Mouse (Mus musculus) embryonic facial prominence, embryonic 14.5 days (tissue): ENCODE results near the gene C1s1. TPM values are rescaled to one million over a fixed set of nuclear protein-coding genes. Genes with fewer than 3 reads are reported as not detected.

ENCODE experiments used
- ATAC-seq: fragments of 200-750 bp; cut with Nextera tagmentation; 2 replicates; pipeline ENCODE4 v1.8.0; 2017; ENCODE audit warnings: low read depth, moderate number of reproducible peaks, moderate TSS enrichment
- DNase-seq: peaks from one replicate; pipeline ENCODE4 v3.0.0-alpha.2; 2015; ENCODE audit warnings: low spot score
- H3K27ac ChIP-seq: fragments of 300-500 bp; sonication (generic); replicated peaks from 2 replicates; pipeline ENCODE4 v1.5.1; 2014; ENCODE audit warnings: low read depth, mild to moderate bottlenecking, low read length, moderate library complexity
- H3K27me3 ChIP-seq: fragments of 300-500 bp; sonication (generic); replicated peaks from 2 replicates; pipeline ENCODE4 v1.6.1; 2014; ENCODE audit warnings: low read length; ENCODE audit not compliant: control insufficient read depth, insufficient read depth
- H3K36me3 ChIP-seq: fragments of 300-500 bp; sonication (generic); 2 replicates; pipeline ENCODE4 v1.6.1; 2014; ENCODE audit warnings: low read length, mixed read lengths; ENCODE audit not compliant: control insufficient read depth, insufficient read depth
- H3K4me1 ChIP-seq: fragments of 300-500 bp; sonication (generic); 2 replicates; pipeline ENCODE4 v1.6.1; 2014; ENCODE audit warnings: antibody characterized with exemption, low read length; ENCODE audit not compliant: control insufficient read depth, insufficient read depth
- H3K4me2 ChIP-seq: fragments of 300-500 bp; sonication (generic); 2 replicates; pipeline ENCODE4 v1.6.1; 2014; ENCODE audit warnings: low read depth, mild to moderate bottlenecking, low read length, moderate library complexity, mixed read lengths
- H3K4me3 ChIP-seq: fragments of 300-500 bp; sonication (generic); 2 replicates; pipeline ENCODE4 v1.5.1; 2014; ENCODE audit warnings: low read depth, mild to moderate bottlenecking, low read length
- H3K9ac ChIP-seq: fragments of 300-500 bp; sonication (generic); 2 replicates; pipeline ENCODE4 v1.6.1; 2014; ENCODE audit warnings: low read depth, mild to moderate bottlenecking, low read length, moderate library complexity, mixed read lengths
- H3K9me3 ChIP-seq: fragments of 300-500 bp; sonication (generic); 2 replicates; pipeline ENCODE4 v1.6.1; 2016; ENCODE audit warnings: low read length; ENCODE audit not compliant: control insufficient read depth
- WGBS: fragments of 180-500 bp; shearing (Covaris S2); extraction: QIAGEN DNeasy Blood & Tissue Kit; methylation state at CpG from one replicate; pipeline ENCODE4 v1.1.7; 2014; 5-methylcytosine and 5-hydroxymethylcytosine counted together
- polyA plus RNA-seq: library from polyadenylated mRNA; unstranded; fragments of >200 nt; fragmentation: Nextera tagmentation; extraction: Ambion mirVana; gene quantifications from 2 replicates; pipeline ENCODE4 v1.2.1, GENCODE M21; 2014

C1s1 gene
- polyA plus RNA-seq, 1 experiment from 2014 or later = 7.4 TPM

DNA sequence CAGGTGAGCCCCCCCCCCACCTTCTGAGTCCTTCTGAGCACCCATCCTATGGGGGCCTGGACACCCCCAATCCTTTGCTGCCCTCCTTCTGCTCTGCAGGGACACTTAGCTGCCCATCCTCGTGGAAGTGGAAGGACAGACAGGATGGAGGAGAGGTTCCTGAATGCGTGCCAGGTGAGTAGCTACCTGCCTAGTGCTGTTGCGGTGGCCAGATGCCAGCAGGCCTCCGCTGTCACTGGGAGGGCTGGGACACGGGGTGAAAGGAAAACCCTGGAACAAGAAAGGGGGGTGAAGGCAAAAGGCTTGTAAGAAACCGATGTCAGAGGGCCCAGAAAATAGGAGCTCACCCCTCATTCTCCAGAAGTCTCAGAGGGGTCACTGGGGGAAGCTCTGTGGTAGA is 35.2 kb downstream of the C1s1 start:
- WGBS = 73% methylated on average over 6 of the region's 6 CpGs
- no peak overlapping the region for H3K4me2 ChIP-seq
- H3K9me3 ChIP-seq = no peaks in the 10 kb centered on the region
- H3K4me1 ChIP-seq = no peaks in the 10 kb centered on the region
- no peaks in the 10 kb centered on the region for H3K27me3 ChIP-seq
- DNase-seq (no peak), ATAC-seq (no peak)
- H3K9ac ChIP-seq = no peak overlapping the region
- no peak overlapping the region for H3K27ac ChIP-seq
- no peaks in the 10 kb centered on the region for H3K36me3 ChIP-seq
- no peak overlapping the region for H3K4me3 ChIP-seq

DNA sequence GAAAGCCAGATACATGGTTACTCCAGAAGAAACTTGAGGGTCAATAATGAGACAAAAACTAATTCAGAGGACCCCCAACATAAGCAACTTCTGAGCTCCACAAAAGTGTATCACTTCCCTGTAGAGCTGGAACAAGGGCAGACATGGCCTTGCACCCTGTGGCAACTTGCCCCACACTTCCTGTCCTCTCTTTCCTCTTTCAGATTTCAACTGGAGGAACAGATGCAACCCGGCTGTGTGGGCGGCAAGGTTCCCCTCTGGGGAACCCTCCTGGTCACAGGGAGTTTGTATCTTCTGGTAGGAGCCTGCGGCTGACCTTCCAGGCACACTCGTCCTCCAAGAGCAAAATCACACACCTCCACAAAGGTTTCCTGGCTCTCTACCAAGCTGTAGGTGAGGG is 37.1 kb downstream of the C1s1 start:
- Histone ChIP-seq H3K4me2 (no peak overlapping the region), H3K9ac (no peak overlapping the region), H3K9me3 (no peaks in the 10 kb centered on the region), H3K4me1 (no peaks in the 10 kb centered on the region), H3K4me3 (no peak overlapping the region), H3K27ac (no peak overlapping the region), H3K36me3 (no peaks in the 10 kb centered on the region), H3K27me3 (no peaks in the 10 kb centered on the region)
- no peak for ATAC-seq
- DNase-seq = no peak
- WGBS = 56% methylated on average over 4 of the region's 4 CpGs

DNA sequence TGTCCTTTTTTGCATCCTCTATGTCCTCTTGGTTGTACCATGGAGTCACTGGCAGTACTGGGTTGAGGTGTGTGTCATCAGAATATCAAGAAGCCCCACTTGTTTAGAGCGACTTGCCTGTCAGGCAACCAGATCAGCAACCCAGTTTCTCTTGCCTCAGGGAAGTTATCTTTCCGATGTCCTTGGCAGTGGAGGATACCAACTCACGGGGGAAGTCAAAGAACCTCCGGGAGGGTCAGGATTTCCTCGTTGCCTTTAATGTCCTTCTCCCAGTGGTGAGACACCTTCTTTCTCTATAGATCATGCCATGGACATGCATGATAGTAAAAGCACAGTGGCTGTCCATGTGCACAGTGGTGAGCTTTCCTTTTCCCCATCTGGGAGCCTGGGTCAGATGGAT is 40.1 kb downstream of the C1s1 start:
- Histone ChIP-seq H3K9me3 (no peaks in the 10 kb centered on the region), H3K4me1 (no peaks in the 10 kb centered on the region), H3K4me2 (no peak overlapping the region), H3K27ac (no peak overlapping the region), H3K36me3 (no peaks in the 10 kb centered on the region), H3K27me3 (no peaks in the 10 kb centered on the region), H3K4me3 (no peak overlapping the region), H3K9ac (no peak overlapping the region)
- 77% methylated on average over 5 of the region's 5 CpGs for WGBS
- no peak for ATAC-seq
- no peak for DNase-seq

DNA sequence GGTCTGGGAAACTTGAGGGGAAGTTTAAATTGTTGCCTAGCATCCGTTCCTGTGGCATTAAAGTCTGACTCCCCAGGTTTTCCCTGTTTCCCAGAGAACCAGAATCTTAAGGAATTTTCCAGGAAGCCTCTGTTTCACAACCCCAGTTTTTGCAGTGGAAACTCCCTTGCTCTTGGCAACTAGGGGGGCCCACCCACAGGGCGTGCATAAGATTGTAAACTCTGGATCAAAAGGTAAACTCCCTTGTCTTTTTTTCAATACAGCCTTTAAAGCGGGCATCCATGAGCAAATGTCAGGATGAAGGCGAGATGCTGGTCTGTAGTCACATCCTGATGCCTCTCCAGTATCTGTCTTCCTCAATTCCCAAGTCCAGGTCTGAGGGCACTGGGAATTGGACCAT is 40.7 kb downstream of the C1s1 start:
- no peak overlapping the region for H3K9ac ChIP-seq
- no peak overlapping the region for H3K4me2 ChIP-seq
- H3K4me3 ChIP-seq = no peak overlapping the region
- no peaks in the 10 kb centered on the region for H3K4me1 ChIP-seq
- DNase-seq = no peak
- no peaks in the 10 kb centered on the region for H3K9me3 ChIP-seq
- 61% methylated on average over 4 of the region's 4 CpGs for WGBS
- H3K27me3 ChIP-seq = no peaks in the 10 kb centered on the region
- no peak overlapping the region for H3K27ac ChIP-seq
- ATAC-seq = no peak
- no peaks in the 10 kb centered on the region for H3K36me3 ChIP-seq

DNA sequence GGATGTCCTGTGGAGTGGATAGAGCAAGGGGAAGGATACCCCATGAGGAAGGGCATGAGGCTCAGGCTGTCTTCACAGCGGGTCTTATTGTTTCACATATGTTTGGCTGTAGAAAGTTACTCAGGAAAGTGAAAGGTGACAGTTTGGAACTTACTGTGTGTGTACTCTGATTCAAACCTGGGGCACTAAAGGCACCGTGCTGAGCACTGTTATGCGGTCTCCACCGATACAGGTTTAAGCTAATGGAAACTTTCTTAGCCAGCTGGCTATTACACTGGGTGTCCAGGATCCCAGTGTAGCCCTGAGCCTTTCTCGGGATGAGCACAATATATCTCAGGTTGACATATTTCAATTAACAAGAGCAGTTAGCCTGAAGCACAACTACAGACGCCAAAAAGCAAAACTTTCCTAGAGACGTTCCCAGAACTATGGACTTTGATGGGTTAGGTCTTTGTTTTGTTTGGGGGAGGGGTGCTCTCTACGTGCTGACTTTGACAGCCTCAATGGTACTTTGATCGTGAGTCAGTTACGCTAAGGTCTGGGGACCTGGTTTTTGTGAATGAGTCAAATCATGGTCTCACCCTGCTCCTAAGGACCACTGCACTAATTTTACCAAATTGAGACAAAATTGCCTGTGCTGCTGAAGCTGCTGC is 42.1 kb downstream of the C1s1 start:
- Histone ChIP-seq H3K27me3 (no peaks in the 10 kb centered on the region), H3K4me1 (no peaks in the 10 kb centered on the region), H3K4me2 (no peak overlapping the region), H3K9me3 (peaks cover 9% of the 10 kb centered on the region; the same call in 1 of the 2 replicates), H3K27ac (no peak overlapping the region), H3K36me3 (no peaks in the 10 kb centered on the region), H3K9ac (no peak overlapping the region), H3K4me3 (no peak overlapping the region)
- WGBS = 38% methylated on average over 10 of the region's 10 CpGs
- DNase-seq (no peak), ATAC-seq (no peak)

DNA sequence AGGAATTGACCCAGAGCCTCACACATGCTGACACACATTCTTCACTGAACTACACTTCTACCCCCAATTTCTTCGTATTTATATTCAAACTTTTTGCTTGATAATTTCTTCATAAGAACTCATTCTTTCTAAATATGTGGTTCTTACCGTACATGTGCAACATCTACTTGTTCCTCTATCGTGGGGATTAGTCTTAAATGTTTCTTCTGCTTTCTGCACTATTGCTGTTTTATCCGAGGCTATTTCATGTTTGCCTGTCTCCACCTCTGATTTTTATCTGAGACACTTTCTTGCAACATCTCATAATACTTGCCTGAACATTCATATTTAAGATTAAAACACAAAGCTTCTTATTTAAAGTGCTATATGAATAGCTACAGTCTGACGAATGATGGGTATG is 46.1 kb downstream of the C1s1 start:
- Histone ChIP-seq H3K4me2 (no peak overlapping the region), H3K9ac (no peak overlapping the region), H3K4me3 (no peak overlapping the region), H3K4me1 (no peaks in the 10 kb centered on the region), H3K27me3 (no peaks in the 10 kb centered on the region), H3K9me3 (peaks cover 9% of the 10 kb centered on the region; the same call in 1 of the 2 replicates), H3K27ac (no peak overlapping the region), H3K36me3 (no peaks in the 10 kb centered on the region)
- DNase-seq (no peak), ATAC-seq (no peak)
- WGBS = 90% methylated on average over 5 of the region's 5 CpGs

DNA sequence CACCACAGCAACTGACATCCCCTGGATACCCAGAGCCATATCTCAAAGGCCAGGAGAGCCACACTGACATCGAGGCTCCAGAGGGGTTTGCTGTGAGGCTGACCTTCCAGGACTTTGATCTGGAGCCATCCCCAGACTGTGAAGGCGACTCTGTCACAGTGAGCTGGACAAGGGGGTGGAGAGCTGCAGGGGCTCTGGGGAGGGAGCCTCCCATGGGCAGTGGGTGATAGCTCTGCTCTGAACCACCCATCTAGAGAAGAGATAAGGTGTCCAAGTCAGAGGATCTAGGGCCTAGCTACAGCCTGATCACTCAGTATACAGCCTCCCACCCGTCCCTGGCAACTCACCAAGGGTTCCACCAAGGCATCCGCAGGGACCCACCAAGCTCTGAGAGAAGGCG is 48.3 kb downstream of the C1s1 start:
- no peaks in the 10 kb centered on the region for H3K36me3 ChIP-seq
- H3K4me1 ChIP-seq = no peaks in the 10 kb centered on the region
- H3K27ac ChIP-seq = no peak overlapping the region
- DNase-seq (no peak), ATAC-seq (no peak)
- H3K9ac ChIP-seq = no peak overlapping the region
- H3K27me3 ChIP-seq = no peaks in the 10 kb centered on the region
- WGBS = 77% methylated on average over 5 of the region's 5 CpGs
- peaks cover 9% of the 10 kb centered on the region; the same call in 1 of the 2 replicates for H3K9me3 ChIP-seq
- no peak overlapping the region for H3K4me2 ChIP-seq
- H3K4me3 ChIP-seq = no peak overlapping the region

DNA sequence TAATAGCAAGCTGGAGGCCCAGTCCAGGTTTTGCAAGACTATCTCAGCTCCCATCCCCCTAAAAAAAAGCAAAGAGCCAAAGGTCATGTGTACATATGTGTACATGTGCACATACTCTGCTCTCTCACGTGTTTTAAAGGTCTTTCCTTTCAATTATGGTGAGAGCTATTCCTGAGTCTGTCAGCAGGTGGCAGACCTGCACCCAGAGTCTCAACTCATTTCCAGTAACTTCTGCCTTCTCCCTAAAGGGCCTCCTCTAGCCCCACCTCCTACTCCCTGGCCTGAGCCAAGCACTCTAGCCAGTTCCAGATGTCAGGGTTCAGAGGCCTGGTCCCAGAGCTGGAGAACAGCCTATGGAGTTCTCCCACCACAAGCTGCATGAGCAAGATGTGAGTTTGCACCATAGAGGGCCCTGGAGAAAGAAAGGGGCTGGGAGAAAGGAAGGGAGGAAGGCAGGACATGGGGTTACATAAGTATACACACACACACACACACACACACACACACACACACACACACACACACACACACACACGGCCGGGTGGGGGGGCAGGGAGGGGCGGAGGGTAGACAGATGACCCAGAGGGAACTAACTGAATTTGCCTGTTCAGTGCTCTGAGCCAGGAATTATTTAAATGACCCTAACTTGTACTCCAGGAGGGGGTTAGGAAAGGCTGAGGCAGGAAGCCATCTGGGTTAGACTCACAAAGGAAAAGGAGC is 49.2 kb downstream of the C1s1 start, which contains the start of gene C1rl:
C1rl (plus strand) TSS at position 272 of the 720 bp plus-strand sequence.
- WGBS = 44% methylated on average over 4 of the region's 4 CpGs
- Histone ChIP-seq H3K9ac (no peak within 1 kb of the TSS), H3K4me1 (no peaks in the 10 kb centered on the region), H3K36me3 (no peaks in the 10 kb centered on the region), H3K27me3 (no peaks in the 10 kb centered on the region), H3K4me2 (no peak within 1 kb of the TSS), H3K9me3 (peaks cover 9% of the 10 kb centered on the region; the same call in 1 of the 2 replicates), H3K27ac (peak within 1 kb of the TSS; percentile 55; the same call in 1 of the 2 replicates), H3K4me3 (no peak within 1 kb of the TSS)
- ATAC-seq = peak; percentile 97
- DNase-seq = peak; percentile 86

DNA sequence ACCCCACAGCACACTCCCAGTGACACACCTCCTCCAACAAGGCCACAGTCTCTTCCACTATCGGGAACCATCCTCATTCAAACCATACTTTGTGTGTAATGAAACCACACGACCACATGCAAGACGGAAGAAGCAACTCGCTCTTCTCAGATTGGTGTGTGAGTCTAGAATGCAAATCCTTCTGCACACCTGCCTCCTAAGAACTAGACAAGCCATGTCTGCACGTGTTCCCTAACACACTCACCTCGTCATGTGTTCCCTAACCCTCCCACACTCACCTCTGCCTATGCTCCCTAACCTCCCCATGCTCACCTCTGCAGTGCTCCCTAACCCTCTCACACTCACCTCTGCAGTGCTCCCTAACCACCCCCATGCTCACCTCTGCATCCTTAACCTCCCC is 50.7 kb downstream of the C1s1 start:
- Histone ChIP-seq H3K9ac (no peak overlapping the region), H3K4me2 (no peak overlapping the region), H3K9me3 (peaks cover 9% of the 10 kb centered on the region; the same call in 1 of the 2 replicates), H3K36me3 (no peaks in the 10 kb centered on the region), H3K4me3 (no peak overlapping the region), H3K4me1 (no peaks in the 10 kb centered on the region), H3K27ac (no peak overlapping the region), H3K27me3 (no peaks in the 10 kb centered on the region)
- WGBS = 70% methylated on average over 6 of the region's 6 CpGs
- DNase-seq (no peak), ATAC-seq (no peak)
